In genomic region chr10:70060689-70061081, GRCm38 (mm10) we compare ENCODE assay signal across 7 mouse cellular contexts. TPM values are rescaled to one million over a fixed set of nuclear protein-coding genes. Genes with fewer than 3 reads are reported as not detected.
DNase-seq lines count a peak whose midpoint lies in the region; ATAC-seq and TF ChIP-seq lines count a peak whose summit lies in the region.

No protein-coding gene starts in this region.

- H3K36me3 ChIP-seq in hindbrain, postnatal 0 days (ENCODE audit: insufficient read depth, low read length) = no peaks in the 10 kb centered on the region
- no peaks in the 10 kb centered on the region for H3K36me3 ChIP-seq in hindbrain, embryonic 11.5 days (ENCODE audit: control insufficient read depth, insufficient read depth, low read length)
- no peaks in the 10 kb centered on the region for H3K36me3 ChIP-seq in embryonic facial prominence, embryonic 14.5 days (ENCODE audit: control insufficient read depth, insufficient read depth, low read length)

- DNase-seq in hindbrain, postnatal 0 days (ENCODE audit: low spot score) = peak; percentile 46
- DNase-seq in hindbrain, embryonic 11.5 days (ENCODE audit: low spot score) = no peak
- DNase-seq in MN1 (ENCODE audit: low spot score) = peak; percentile 49
- peak; percentile 75 for DNase-seq in embryonic facial prominence, embryonic 14.5 days (ENCODE audit: low spot score)
- DNase-seq in cerebellum, adult 18-20 months = no peak

- peak overlapping the region; percentile 35; the same call in 1 of the 2 replicates for H3K4me2 ChIP-seq in hindbrain, postnatal 0 days (ENCODE audit: low read depth, low read length)
- H3K4me2 ChIP-seq in hindbrain, embryonic 11.5 days (replicated peaks; ENCODE audit: low read depth, low read length) = no peak overlapping the region
- no peak overlapping the region for H3K4me2 ChIP-seq in embryonic facial prominence, embryonic 14.5 days (ENCODE audit: low read depth, low read length)

- no peak overlapping the region for H3K4me3 ChIP-seq in hindbrain, postnatal 0 days (ENCODE audit: low read length)
- H3K4me3 ChIP-seq in hindbrain, embryonic 11.5 days (ENCODE audit: low read depth, low read length) = no peak overlapping the region
- H3K4me3 ChIP-seq in embryonic facial prominence, embryonic 14.5 days (ENCODE audit: low read depth, low read length) = no peak overlapping the region

- H3K27me3 ChIP-seq in hindbrain, postnatal 0 days (ENCODE audit: insufficient read depth, low read length) = no peaks in the 10 kb centered on the region
- H3K27me3 ChIP-seq in hindbrain, embryonic 11.5 days (ENCODE audit: control insufficient read depth, insufficient read depth, low read length) = no peaks in the 10 kb centered on the region
- H3K27me3 ChIP-seq in embryonic facial prominence, embryonic 14.5 days (replicated peaks; ENCODE audit: control insufficient read depth, insufficient read depth, low read length) = no peaks in the 10 kb centered on the region

- WGBS in hindbrain, postnatal 0 days = 26% methylated on average over 10 of the region's 10 CpGs
- 53% methylated on average over 10 of the region's 10 CpGs for WGBS in hindbrain, embryonic 11.5 days
- WGBS in embryonic facial prominence, embryonic 14.5 days = 40% methylated on average over 10 of the region's 10 CpGs

- H3K4me1 ChIP-seq in hindbrain, postnatal 0 days (ENCODE audit: insufficient read depth, low read length) = no peaks in the 10 kb centered on the region
- no peaks in the 10 kb centered on the region for H3K4me1 ChIP-seq in hindbrain, embryonic 11.5 days (replicated peaks; ENCODE audit: control insufficient read depth, insufficient read depth, low read length)
- H3K4me1 ChIP-seq in embryonic facial prominence, embryonic 14.5 days (ENCODE audit: control insufficient read depth, insufficient read depth, low read length) = no peaks in the 10 kb centered on the region

- ATAC-seq in hindbrain, postnatal 0 days = 0 out of 2 replicates have a peak, but pooled peaks have one; percentile 15
- ATAC-seq in hindbrain, embryonic 11.5 days (ENCODE audit: low FRiP score) = no peak
- ATAC-seq in embryonic facial prominence, embryonic 14.5 days (ENCODE audit: low read depth) = peak; percentile 31
- 0 out of 2 replicates have a peak, but pooled peaks have one; percentile 17 for ATAC-seq in megakaryocyte progenitor cell, adult 5-6 weeks (replicated peaks; ENCODE audit: poor library complexity)
- no peak for ATAC-seq in cerebellum, adult (ENCODE audit: insufficient number of reproducible peaks, low FRiP score, low TSS enrichment)

- no peak overlapping the region for H3K9ac ChIP-seq in hindbrain, postnatal 0 days (replicated peaks; ENCODE audit: low read length)
- no peak overlapping the region for H3K9ac ChIP-seq in hindbrain, embryonic 11.5 days (ENCODE audit: low read depth, low read length)
- H3K9ac ChIP-seq in embryonic facial prominence, embryonic 14.5 days (ENCODE audit: low read depth, low read length) = no peak overlapping the region

- no peaks in the 10 kb centered on the region for H3K9me3 ChIP-seq in hindbrain, postnatal 0 days (ENCODE audit: low read length)
- no peaks in the 10 kb centered on the region for H3K9me3 ChIP-seq in hindbrain, embryonic 11.5 days (ENCODE audit: control insufficient read depth, low read length)
- H3K9me3 ChIP-seq in embryonic facial prominence, embryonic 14.5 days (ENCODE audit: control insufficient read depth, low read length) = no peaks in the 10 kb centered on the region

- no peak for TF ChIP-seq CTCF in hindbrain, postnatal 0 days (IDR thresholded peaks at IDR 0.05; ENCODE audit: low read depth)

- no peak overlapping the region for H3K27ac ChIP-seq in hindbrain, postnatal 0 days
- no peak overlapping the region for H3K27ac ChIP-seq in hindbrain, embryonic 11.5 days (ENCODE audit: low read depth, low read length)
- H3K27ac ChIP-seq in embryonic facial prominence, embryonic 14.5 days (replicated peaks; ENCODE audit: low read depth, low read length) = no peak overlapping the region

RNA-seq across cellular contexts. Expression of gene Ccdc6, which starts 36.2 kb away (rescaled TPM):
- total RNA-seq in hindbrain, postnatal 0 days (2014; rRNA removed) = 28.0 and 29.7 TPM in 2 replicates
- polyA plus RNA-seq in hindbrain, postnatal 0 days (2015; fragmentation: Nextera tagmentation; extraction: Ambion mirVana) = 22.6 and 22.9 TPM in 2 replicates
- 23.0 and 27.8 TPM in 2 replicates for polyA plus RNA-seq in hindbrain, embryonic 11.5 days (2014; fragmentation: Nextera tagmentation; extraction: Ambion mirVana)
- polyA plus RNA-seq in embryonic facial prominence, embryonic 14.5 days (2014; fragmentation: Nextera tagmentation; extraction: Ambion mirVana) = 19.7 and 20.4 TPM in 2 replicates
- 27.7 and 28.2 TPM in 2 replicates for total RNA-seq in megakaryocyte progenitor cell, adult 5-6 weeks (2015)
- 18.2 and 21.6 TPM in 2 replicates for total RNA-seq in megakaryocyte progenitor cell, adult 5-6 weeks (2017)

Comparison
In these comparisons a context has a peak if more than half of its experiments do, and no peak if none do; other contexts are left out.
1. ATAC-seq: peak in hindbrain, postnatal 0 days (single experiment), embryonic facial prominence, embryonic 14.5 days (single experiment) and megakaryocyte progenitor cell, adult 5-6 weeks (single experiment); none in hindbrain, embryonic 11.5 days (single experiment) and cerebellum, adult (single experiment).
2. DNase-seq: peak in hindbrain, postnatal 0 days (single experiment), MN1 (single experiment) and embryonic facial prominence, embryonic 14.5 days (single experiment); none in hindbrain, embryonic 11.5 days (single experiment) and cerebellum, adult 18-20 months (0 of 2).